Mouse (Mus musculus): Measurements from ENCODE around the gene Zfp277.

Zfp277 gene

GRCm38 (mm10) chr12:40445648-40446449, at the start of gene Zfp277, which contains the start of gene Dock4:
TSS of gene Zfp277 (minus strand) at chr12:40445902.
TSS of gene Dock4 (plus strand) at chr12:40445952.
- DNase-seq (ENCODE audit: low spot score in 2 of 2), result peak; percentile 90 to 92

GRCm38 (mm10) chr12:40486047-40486837, 40.5 kb upstream of the Zfp277 start:
- DNase-seq (ENCODE audit: low spot score in 2 of 2), result no peak

GRCm38 (mm10) chr12:40485210-40485609, 39.5 kb upstream of the Zfp277 start:
- no peak for DNase-seq (ENCODE audit: low spot score in 2 of 2)

- DNase-seq (ENCODE audit: low spot score in 2 of 2), result no peak
These were observed 38.5 kb upstream of the Zfp277 start for GRCm38 (mm10) chr12:40484224-40484623.

- no peak for DNase-seq (ENCODE audit: low spot score in 2 of 2)
These were observed 32.1 kb upstream of the Zfp277 start for GRCm38 (mm10) chr12:40477621-40478452.

DNA sequence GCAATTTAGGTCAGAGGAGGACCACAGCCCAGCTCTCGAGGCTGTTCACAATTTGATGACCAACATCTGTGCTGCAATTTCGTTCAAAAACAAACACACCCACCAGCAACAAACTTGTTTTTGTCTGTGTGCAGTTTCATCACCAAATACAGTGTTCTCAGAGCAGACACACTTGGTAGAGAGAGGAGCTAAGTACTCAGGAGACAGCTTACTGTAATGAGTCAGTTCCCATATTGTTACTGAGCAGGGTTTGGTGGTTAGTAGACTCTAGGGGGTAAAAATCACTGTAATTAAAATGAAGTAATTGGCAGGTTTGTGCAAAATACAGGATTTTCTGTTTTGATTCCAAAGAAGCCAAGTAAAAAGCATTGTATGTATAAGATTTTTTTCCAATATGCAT, 28.0 kb upstream of the Zfp277 start:
- no peak for DNase-seq (ENCODE audit: low spot score in 2 of 2)

DNA sequence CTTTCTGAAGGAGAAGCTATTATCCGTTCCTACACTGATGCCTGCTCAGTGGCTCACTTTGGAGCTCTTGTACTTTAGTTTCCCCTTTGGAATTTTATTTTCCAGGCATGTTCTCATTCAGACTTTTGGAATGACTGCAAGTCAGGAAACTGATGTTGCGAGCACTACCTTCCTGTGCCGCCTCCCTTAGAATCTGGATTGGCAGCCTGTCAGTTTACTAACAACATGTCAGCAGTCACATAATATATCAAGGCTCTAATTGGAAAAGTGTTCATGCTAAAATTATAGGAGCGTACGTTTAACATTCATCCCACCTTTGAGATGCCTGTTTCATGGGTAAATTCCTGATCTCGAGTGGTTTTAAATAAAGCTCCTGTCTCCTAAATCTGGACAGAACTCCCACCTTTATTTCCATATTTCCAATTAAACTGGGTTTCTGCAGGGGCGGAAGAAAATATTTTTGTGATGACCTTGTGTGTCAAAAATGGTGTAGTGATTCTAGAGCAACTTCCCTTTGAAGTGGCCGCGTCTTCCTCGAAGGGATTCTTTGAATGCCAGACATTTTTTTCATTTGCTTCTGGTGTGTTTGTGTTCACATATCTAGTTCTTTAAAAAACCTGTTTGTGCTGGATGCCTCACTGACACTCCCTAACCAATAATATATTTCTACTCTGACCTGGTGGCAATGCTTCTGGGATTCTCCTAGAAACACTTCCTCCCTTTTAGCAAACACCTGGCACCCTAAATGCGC, 26.1 kb upstream of the Zfp277 start:
- DNase-seq (ENCODE audit: low spot score in 2 of 2), result no peak

DNA sequence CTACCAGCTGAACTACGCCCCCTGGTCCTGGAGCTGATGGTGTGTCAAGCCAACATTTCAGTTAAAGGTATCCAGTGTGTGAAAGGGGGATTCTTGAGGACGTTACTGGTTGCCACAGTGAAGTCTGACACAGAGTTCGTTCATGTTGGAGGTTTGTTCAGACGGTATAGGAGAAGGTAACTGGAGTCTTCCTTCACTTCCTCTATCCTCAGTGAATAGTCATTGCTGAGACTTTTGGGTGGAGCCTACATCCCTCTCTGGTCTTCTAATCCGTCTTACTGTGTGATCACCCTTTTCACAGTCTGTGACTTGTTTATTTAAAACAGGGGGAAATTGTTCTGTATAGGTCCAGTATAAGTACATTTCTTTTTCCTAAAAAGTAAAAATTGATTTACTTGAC, 23.3 kb upstream of the Zfp277 start:
- no peak for DNase-seq (ENCODE audit: low spot score in 2 of 2)

- DNase-seq (ENCODE audit: low spot score in 2 of 2), result no peak
These were observed 22.5 kb upstream of the Zfp277 start for GRCm38 (mm10) chr12:40468235-40468634.

DNA sequence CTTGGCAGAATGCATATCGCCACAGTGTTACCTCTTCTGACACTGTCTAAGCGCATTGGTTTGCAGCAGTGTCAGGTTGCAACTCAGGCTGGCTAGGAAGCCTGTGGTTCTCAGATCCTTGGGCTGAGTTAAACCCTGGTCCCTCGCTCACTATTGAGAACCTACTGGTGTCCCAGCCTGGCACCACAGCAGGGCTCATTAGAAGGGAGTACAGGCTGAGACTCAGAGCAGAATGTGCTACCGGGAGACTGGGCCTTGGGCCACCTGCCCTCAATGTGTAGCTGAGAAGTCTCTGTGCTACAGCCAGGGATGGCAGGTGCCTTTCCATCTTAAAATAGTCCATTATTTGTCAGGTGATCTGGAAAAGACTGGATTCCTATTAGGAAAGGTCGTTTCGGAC, 18.6 kb upstream of the Zfp277 start:
- no peak for DNase-seq (ENCODE audit: low spot score in 2 of 2)

DNA sequence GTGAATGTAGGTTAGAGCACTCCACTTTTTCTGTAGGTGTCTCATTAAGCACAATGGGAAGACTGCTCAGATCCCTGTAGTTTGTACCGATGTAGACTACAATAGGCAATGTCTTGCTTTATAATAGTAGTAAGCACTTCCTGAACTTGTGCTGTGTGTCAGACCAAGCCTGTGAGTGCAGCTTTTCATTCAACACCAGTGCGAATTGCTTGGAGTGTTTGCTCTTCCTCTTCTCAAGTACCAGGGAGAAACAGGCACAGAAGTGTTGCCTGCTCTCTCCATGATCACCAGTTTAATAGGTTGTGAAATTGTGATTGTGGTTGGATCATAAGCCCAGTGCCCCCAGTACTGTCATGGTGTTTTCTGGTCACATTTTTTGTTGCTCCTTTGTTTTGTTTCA, 18.1 kb upstream of the Zfp277 start:
- DNase-seq (ENCODE audit: low spot score in 2 of 2), result no peak

- DNase-seq (ENCODE audit: low spot score in 2 of 2), result no peak
These were observed 17.1 kb upstream of the Zfp277 start for GRCm38 (mm10) chr12:40462693-40463235.

- no peak for DNase-seq (ENCODE audit: low spot score in 2 of 2)
These were observed 14.1 kb upstream of the Zfp277 start for GRCm38 (mm10) chr12:40459673-40460265.

DNA sequence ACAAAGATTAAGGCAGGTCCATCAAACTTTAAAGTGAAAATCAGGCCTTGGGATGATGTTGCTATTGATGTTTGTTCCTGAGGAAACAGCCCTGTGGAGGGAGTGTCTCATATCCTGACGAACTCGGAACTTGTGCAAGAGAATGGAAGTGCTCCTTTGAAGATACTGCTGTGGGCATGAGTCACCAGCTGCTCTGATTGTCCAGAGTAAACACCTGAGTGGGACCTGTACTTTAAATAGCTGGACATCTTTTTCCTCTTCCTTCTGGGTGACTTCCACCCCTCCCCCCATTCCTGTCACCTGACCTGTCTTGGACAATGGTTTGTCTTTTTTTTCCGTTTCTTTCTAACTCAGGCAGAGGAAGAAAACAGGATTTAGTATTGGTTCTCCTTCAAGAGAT, 13.3 kb upstream of the Zfp277 start:
- DNase-seq (ENCODE audit: low spot score in 2 of 2), result no peak

GRCm38 (mm10) chr12:40456517-40456916, 10.8 kb upstream of the Zfp277 start:
- no peak for DNase-seq (ENCODE audit: low spot score in 2 of 2)

- no peak for DNase-seq (ENCODE audit: low spot score in 2 of 2)
These were observed 3.6 kb upstream of the Zfp277 start for GRCm38 (mm10) chr12:40449119-40449795.

DNA sequence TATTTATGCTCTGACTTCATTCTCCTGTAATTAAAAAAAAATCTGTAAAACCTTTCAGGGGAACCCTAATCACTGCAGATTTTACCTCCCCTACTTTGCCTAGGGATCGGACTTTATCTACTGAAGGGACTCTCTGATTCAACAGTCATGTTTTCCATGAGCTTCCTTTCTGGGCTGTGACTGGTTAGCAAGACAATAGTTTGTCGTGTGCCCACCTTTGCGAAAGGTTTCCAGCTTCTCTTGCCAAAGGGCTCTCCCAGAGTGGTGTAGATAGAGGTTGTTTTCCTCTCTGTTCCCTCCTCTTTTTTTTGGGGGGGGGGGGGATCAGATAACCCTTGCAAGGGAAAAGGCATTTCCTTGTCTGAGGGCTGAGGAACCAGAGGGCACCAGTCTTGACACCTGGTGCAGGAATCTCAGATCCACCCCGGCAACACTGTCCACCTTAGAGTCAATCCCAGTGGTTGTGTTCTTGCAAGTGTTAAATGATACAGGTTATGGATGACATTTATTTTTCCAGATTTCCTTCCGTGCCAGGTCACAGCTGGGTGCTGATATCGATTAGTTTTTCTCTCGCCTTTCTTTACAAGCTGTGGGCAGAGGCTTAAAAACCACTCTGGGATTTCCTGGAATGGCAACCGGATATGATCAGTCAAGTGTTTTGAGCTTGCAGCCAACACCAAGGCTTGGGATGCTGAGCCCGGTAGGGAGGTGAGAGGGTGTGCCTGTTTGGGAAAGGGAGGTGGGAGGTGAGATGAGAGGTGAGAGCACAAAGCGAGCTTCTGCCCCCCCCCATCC, 2.1 kb upstream of the Zfp277 start:
- DNase-seq (ENCODE audit: low spot score in 2 of 2), result no peak

GRCm38 (mm10) chr12:40446450-40447381, 1.0 kb upstream of the Zfp277 start:
- DNase-seq (ENCODE audit: low spot score in 2 of 2), result peak in 1 of 2 experiments; percentile 18
